Mouse (Mus musculus) MEL (cell line): ENCODE results near the gene Rpa2. TPM values are rescaled to one million over a fixed set of nuclear protein-coding genes. Genes with fewer than 3 reads are reported as not detected.

Experiments
- DNase-seq: peaks from one replicate; pipeline ENCODE4 v3.0.0; 2011; ENCODE audit warnings: low read depth, low spot score
- H3K27ac ChIP-seq: 2 replicates; pipeline ENCODE4 v1.5.1; 2012; ENCODE audit warnings: low read depth, mild to moderate bottlenecking, control low read depth, low read length, moderate library complexity; ENCODE audit not compliant: control insufficient read depth
- H3K27me3 ChIP-seq, 2 experiments: fragments of 150-350 bp in 1 of 2; sonication (generic) in 1 of 2; 2 replicates each; pipeline ENCODE4 v1.6.1; 2012; ENCODE audit warnings: low read length in 2 of 2, mild to moderate bottlenecking in 2 of 2, improper control_type of control experiment in 1 of 2, moderate library complexity in 1 of 2; ENCODE audit not compliant: insufficient read depth in 2 of 2, control insufficient read depth in 1 of 2
- H3K36me3 ChIP-seq, 2 experiments: 2 replicates each; pipeline ENCODE4 v1.6.1; 2012 to 2014; ENCODE audit warnings: low read length in 2 of 2, improper control_type of control experiment in 1 of 2, inconsistent platforms in 1 of 2, mild to moderate bottlenecking in 1 of 2; ENCODE audit not compliant: insufficient read depth in 2 of 2, control insufficient read depth in 1 of 2
- H3K4me1 ChIP-seq, 2 experiments: fragments of 150-350 bp in 1 of 2; sonication (generic) in 1 of 2; 2 replicates each; pipeline ENCODE4 v1.6.1; 2012; ENCODE audit warnings: low read length in 2 of 2, improper control_type of control experiment in 1 of 2, mild to moderate bottlenecking in 1 of 2; ENCODE audit not compliant: insufficient read depth in 2 of 2, control insufficient read depth in 1 of 2
- H3K4me3 ChIP-seq, 2 experiments: fragments of 150-350 bp in 1 of 2; sonication (generic) in 1 of 2; 2 replicates each; pipeline ENCODE4 v1.5.1; 2012; ENCODE audit warnings: low read depth in 2 of 2, low read length in 2 of 2, mild to moderate bottlenecking in 2 of 2, moderate library complexity in 2 of 2, control low read depth in 1 of 2, improper control_type of control experiment in 1 of 2; ENCODE audit not compliant: control insufficient read depth in 1 of 2, insufficient read depth in 1 of 2
- H3K79me2 ChIP-seq: 2 replicates; pipeline ENCODE4 v1.6.1; 2012; ENCODE audit warnings: mild to moderate bottlenecking, low read length, moderate library complexity; ENCODE audit not compliant: control insufficient read depth, poor library complexity, insufficient read depth
- H3K9ac ChIP-seq: 2 replicates; pipeline ENCODE4 v1.6.1; 2012; ENCODE audit warnings: low read depth, mild to moderate bottlenecking, control low read depth, low read length, moderate library complexity; ENCODE audit not compliant: control insufficient read depth, poor library complexity, severe bottlenecking
- H3K9me3 ChIP-seq: fragments of 150-350 bp; sonication (generic); replicated peaks from 2 replicates; pipeline ENCODE4 v1.6.1; 2012; ENCODE audit warnings: mild to moderate bottlenecking, low read length, improper control_type of control experiment, moderate library complexity; ENCODE audit not compliant: insufficient read depth
- BHLHE40 ChIP-seq: IDR thresholded peaks from 2 replicates; pipeline ENCODE4 v1.6.1; 2012; ENCODE audit warnings: low read depth, mild to moderate bottlenecking, inconsistent platforms, low read length, improper control_type of control experiment, borderline replicate concordance
- CHD1 ChIP-seq: IDR thresholded peaks from 2 replicates; pipeline ENCODE4 v1.6.1; 2012; ENCODE audit warnings: low read depth, mild to moderate bottlenecking, inconsistent platforms, low read length, improper control_type of control experiment
- CHD2 ChIP-seq: IDR thresholded peaks from 2 replicates; pipeline ENCODE4 v1.6.1; 2011; ENCODE audit warnings: low read length, improper control_type of control experiment
- CTCF ChIP-seq, 3 experiments: IDR thresholded peaks in 2 of 3; conservative IDR thresholded peaks in 1 of 3; 2 replicates each; pipeline ENCODE4 v1.5.1; 2011 to 2012; ENCODE audit warnings: low read length in 3 of 3, low read depth in 2 of 3, mild to moderate bottlenecking in 2 of 3, improper control_type of control experiment in 1 of 3, inconsistent platforms in 1 of 3, mixed read lengths in 1 of 3, moderate library complexity in 1 of 3; ENCODE audit not compliant: control insufficient read depth in 1 of 3, insufficient read depth in 1 of 3, poor library complexity in 1 of 3, severe bottlenecking in 1 of 3
- ELF1 ChIP-seq: IDR thresholded peaks from 2 replicates; pipeline ENCODE4 v1.6.1; 2014; ENCODE audit warnings: low read depth, mild to moderate bottlenecking, inconsistent platforms, low read length, improper control_type of control experiment, moderate library complexity
- EP300 ChIP-seq, 2 experiments: IDR thresholded peaks; 2 replicates each; pipeline ENCODE4 v1.6.1; 2011; ENCODE audit warnings: improper control_type of control experiment in 2 of 2, low read length in 2 of 2, low read depth in 1 of 2, mild to moderate bottlenecking in 1 of 2
- GABPA ChIP-seq: IDR thresholded peaks from 2 replicates; pipeline ENCODE4 v1.6.1; 2012; ENCODE audit warnings: low read depth, mild to moderate bottlenecking, inconsistent platforms, low read length, improper control_type of control experiment, moderate library complexity
- HCFC1 ChIP-seq: IDR thresholded peaks from 2 replicates; pipeline ENCODE4 v1.6.1; 2012; ENCODE audit warnings: low read depth, mild to moderate bottlenecking, inconsistent platforms, low read length, improper control_type of control experiment, moderate library complexity
- KAT2A ChIP-seq: conservative IDR thresholded peaks from 2 replicates; pipeline ENCODE4 v1.6.1; 2012; ENCODE audit warnings: low read depth, low read length, improper control_type of control experiment, inconsistent platforms
- MAX ChIP-seq: IDR thresholded peaks from 2 replicates; pipeline ENCODE4 v1.6.1; 2011; ENCODE audit warnings: low read length, improper control_type of control experiment
- MAZ ChIP-seq: IDR thresholded peaks from 2 replicates; pipeline ENCODE4 v1.6.1; 2012; ENCODE audit warnings: low read depth, mild to moderate bottlenecking, inconsistent platforms, low read length, improper control_type of control experiment
- MXI1 ChIP-seq: IDR thresholded peaks from 2 replicates; pipeline ENCODE4 v1.6.1; 2011; ENCODE audit warnings: mild to moderate bottlenecking, low read depth, low read length, improper control_type of control experiment
- MYB ChIP-seq: IDR thresholded peaks from 2 replicates; pipeline ENCODE4 v1.6.1; 2011; ENCODE audit warnings: mild to moderate bottlenecking, low read depth, low read length, improper control_type of control experiment
- MYC ChIP-seq: IDR thresholded peaks from 2 replicates; pipeline ENCODE4 v1.6.1; 2011; ENCODE audit warnings: low read depth, mild to moderate bottlenecking, low read length, improper control_type of control experiment, moderate library complexity
- POLR2A ChIP-seq, 2 experiments: IDR thresholded peaks; 2 replicates each; pipeline ENCODE4 v1.6.1; 2011 to 2012; ENCODE audit warnings: low read length in 2 of 2, mild to moderate bottlenecking in 2 of 2, control low read depth in 1 of 2, improper control_type of control experiment in 1 of 2, low read depth in 1 of 2, moderate library complexity in 1 of 2; ENCODE audit not compliant: control insufficient read depth in 1 of 2, insufficient read depth in 1 of 2, poor library complexity in 1 of 2
- POLR2AphosphoS2 ChIP-seq: IDR thresholded peaks from 2 replicates; pipeline ENCODE4 v1.6.1; 2011; ENCODE audit warnings: low read length, improper control_type of control experiment
- POLR2AphosphoS5 ChIP-seq: IDR thresholded peaks from 2 replicates; pipeline ENCODE4 v1.6.1; 2012; ENCODE audit warnings: low read depth, borderline replicate concordance, mild to moderate bottlenecking, inconsistent platforms, low read length, moderate library complexity, mixed read lengths
- RCOR1 ChIP-seq: IDR thresholded peaks from 2 replicates; pipeline ENCODE4 v1.6.1; 2012; ENCODE audit warnings: low read depth, mild to moderate bottlenecking, inconsistent platforms, low read length, improper control_type of control experiment
- SMC3 ChIP-seq: IDR thresholded peaks from 2 replicates; pipeline ENCODE4 v1.6.1; 2011; ENCODE audit warnings: low read depth, low read length, improper control_type of control experiment
- TAL1 ChIP-seq: IDR thresholded peaks from 2 replicates; pipeline ENCODE4 v1.6.1; 2012; ENCODE audit warnings: mild to moderate bottlenecking, inconsistent platforms, low read length, moderate library complexity, mixed read lengths
- TBP ChIP-seq: IDR thresholded peaks from 2 replicates; pipeline ENCODE4 v1.8.0; 2011; ENCODE audit warnings: low read depth, low read length, improper control_type of control experiment
- TCF12 ChIP-seq: IDR thresholded peaks from 2 replicates; pipeline ENCODE4 v1.6.1; 2014; ENCODE audit warnings: low read depth, mild to moderate bottlenecking, inconsistent platforms, low read length, improper control_type of control experiment, moderate library complexity
- USF2 ChIP-seq, 2 experiments: IDR thresholded peaks; 2 replicates each; pipeline ENCODE4 v1.6.1; 2011 to 2012; ENCODE audit warnings: improper control_type of control experiment in 2 of 2, low read length in 2 of 2, borderline replicate concordance in 1 of 2, inconsistent platforms in 1 of 2, low read depth in 1 of 2, mild to moderate bottlenecking in 1 of 2; ENCODE audit not compliant: insufficient read depth in 1 of 2
- ZC3H11A ChIP-seq: IDR thresholded peaks from 2 replicates; pipeline ENCODE4 v1.6.1; 2012; ENCODE audit warnings: low read depth, mild to moderate bottlenecking, inconsistent platforms, low read length, improper control_type of control experiment
- ZMIZ1 ChIP-seq: IDR thresholded peaks from 2 replicates; pipeline ENCODE4 v1.6.1; 2012; ENCODE audit warnings: low read depth, mild to moderate bottlenecking, inconsistent platforms, low read length, improper control_type of control experiment, moderate library complexity
- polyA plus RNA-seq, 2 experiments: library from polyadenylated mRNA; stranded (reverse) in 1 of 2; unstranded in 1 of 2; fragments of >175 nt in 1 of 2; fragments of >200 nt in 1 of 2; gene quantifications; 2 replicates each; pipeline versions ENCODE4 v1.2.1 to v1.2.4; 2012; ENCODE audit warnings: low replicate concordance in 2 of 2, low read depth in 1 of 2; ENCODE audit not compliant: insufficient read length in 2 of 2, insufficient read depth in 1 of 2, missing spikeins in 1 of 2
- total RNA-seq: library from RNA; depleted of rRNA; stranded (reverse); fragments of 300-350 nt; gene quantifications from 2 replicates; pipeline ENCODE4 v1.2.3, GENCODE M21; 2012

Rpa2 gene
- total and polyA plus RNA-seq, 3 experiments = 103 to 119 TPM; not detected in 1

- H3K27ac ChIP-seq = no peak overlapping the region
- no peak overlapping the region for H3K9ac ChIP-seq
- H3K79me2 ChIP-seq = no peaks in the 10 kb centered on the region
- H3K36me3 ChIP-seq = peaks cover 8 to 22% of the 10 kb centered on the region in 2 experiments
- no peaks in the 10 kb centered on the region for H3K9me3 ChIP-seq
- H3K27me3 ChIP-seq = no peaks in the 10 kb centered on the region
- H3K4me3 ChIP-seq = no peak overlapping the region
- TF ChIP-seq TAL1 (no peak), POLR2AphosphoS5 (no peak), SMC3 (no peak), MYB (no peak), POLR2AphosphoS2 (0 out of 2 replicates have a peak, but pooled peaks have one; percentile 36)
- no peak for DNase-seq
- H3K4me1 ChIP-seq = peaks cover 4 to 7% of the 10 kb centered on the region in 2 experiments; a peak in 3 of 4 replicates
These were observed 10.6 kb downstream of the Rpa2 start for GRCm38 (mm10) chr4:132778562-132779201.

GRCm38 (mm10) chr4:132780288-132780687 lies 12.2 kb downstream of the Rpa2 start:
- H3K9ac ChIP-seq = no peak overlapping the region
- H3K27me3 ChIP-seq = no peaks in the 10 kb centered on the region
- H3K79me2 ChIP-seq = no peaks in the 10 kb centered on the region
- no peak overlapping the region for H3K4me3 ChIP-seq
- peaks cover 7 to 17% of the 10 kb centered on the region in 2 experiments for H3K4me1 ChIP-seq
- TF ChIP-seq ELF1 = peak; percentile 51; the same call in 1 of the 2 replicates
- no peak for TF ChIP-seq KAT2A
- peak; percentile 61 for TF ChIP-seq MAX
- no peak for TF ChIP-seq MYB
- peak; percentile 61; the same call in 1 of the 2 replicates for TF ChIP-seq MYC
- peak; percentile 48; the same call in 1 of the 2 replicates for TF ChIP-seq MXI1
- TF ChIP-seq TBP = peak; percentile 45; the same call in 1 of the 2 replicates
- TF ChIP-seq SMC3 = peak; percentile 17; the same call in 1 of the 2 replicates
- H3K9me3 ChIP-seq = no peaks in the 10 kb centered on the region
- H3K27ac ChIP-seq = peak overlapping the region; percentile 25; the same call in 1 of the 2 replicates
- peak; percentile 76 for DNase-seq
- H3K36me3 ChIP-seq = peaks cover 14 to 16% of the 10 kb centered on the region in 2 experiments

DNA sequence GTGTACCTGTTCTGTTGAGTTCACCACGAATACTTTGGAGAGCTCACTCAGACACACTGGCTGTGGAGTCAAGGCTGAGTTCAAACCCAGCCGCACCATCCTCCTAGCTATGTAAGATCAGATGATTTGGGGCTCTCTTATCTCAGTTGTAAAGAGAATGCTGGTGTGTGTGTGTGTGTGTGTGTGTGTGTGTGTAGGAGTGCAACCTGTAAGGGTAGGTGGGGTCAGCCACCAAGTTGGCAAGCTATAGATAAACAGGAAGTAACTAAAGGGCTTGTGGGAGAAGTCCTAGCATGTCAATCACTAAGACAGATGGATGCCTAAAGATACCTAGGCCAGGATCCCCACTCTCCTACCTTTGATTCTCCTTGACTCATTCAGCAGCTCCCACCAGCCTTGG lies 15.6 kb downstream of the Rpa2 start:
- Histone ChIP-seq H3K36me3 (peaks cover 4 to 16% of the 10 kb centered on the region in 2 experiments), H3K9ac (no peak overlapping the region), H3K27me3 (no peaks in the 10 kb centered on the region), H3K4me1 (peaks cover 7 to 17% of the 10 kb centered on the region in 2 experiments), H3K9me3 (no peaks in the 10 kb centered on the region), H3K4me3 (no peak overlapping the region), H3K27ac (peak overlapping the region; percentile 14; the same call in 1 of the 2 replicates), H3K79me2 (no peaks in the 10 kb centered on the region)
- DNase-seq = peak; percentile 72
- TF ChIP-seq CHD1 = no peak
- TF ChIP-seq EP300 (IDR thresholded peaks at IDR 0.05; ENCODE audit: low read depth in 1 of 2, low read length in 2 of 2) = peak; percentile 58 to 64; a peak in 3 of 4 replicates
- TF ChIP-seq MAZ = no peak
- TF ChIP-seq GABPA = no peak
- TF ChIP-seq MYC = no peak
- TF ChIP-seq POLR2A (IDR thresholded peaks at IDR 0.05; ENCODE audit: control insufficient read depth in 1 of 2, insufficient read depth in 1 of 2, low read depth in 1 of 2, low read length in 2 of 2, poor library complexity in 1 of 2) = no peak
- TF ChIP-seq MYB = no peak
- 0 out of 2 replicates have a peak, but pooled peaks have one; percentile 13 for TF ChIP-seq RCOR1
- no peak for TF ChIP-seq HCFC1
- TF ChIP-seq ZC3H11A = no peak
- TF ChIP-seq ELF1 = peak; percentile 37; the same call in 1 of the 2 replicates
- TF ChIP-seq CHD2 = no peak
- no peak for TF ChIP-seq CTCF (IDR thresholded peaks at IDR 0.05 in 2 of 3, conservative IDR thresholded peaks at IDR 0.05 in 1 of 3; ENCODE audit: control insufficient read depth in 1 of 3, insufficient read depth in 1 of 3, low read depth in 2 of 3, low read length in 3 of 3, poor library complexity in 1 of 3, severe bottlenecking in 1 of 3)
- TF ChIP-seq TCF12 = peak; percentile 59
- no peak for TF ChIP-seq ZMIZ1
- no peak for TF ChIP-seq POLR2AphosphoS2
- TF ChIP-seq USF2 (IDR thresholded peaks at IDR 0.05; ENCODE audit: borderline replicate concordance in 1 of 2, insufficient read depth in 1 of 2, low read depth in 1 of 2, low read length in 2 of 2) = no peak
- TF ChIP-seq BHLHE40 = no peak
